Mouse (Mus musculus) liver, adult 2 months (tissue): Measurements from ENCODE around the gene Bphl.

Source experiments
- CTCF ChIP-seq: fragments of 200-500 bp; IDR thresholded peaks from 2 replicates; pipeline ENCODE4 v1.5.1; 2011; ENCODE audit warnings: low read depth, low read length, control low read depth
- POLR2A ChIP-seq: fragments of 200-500 bp; IDR thresholded peaks from 2 replicates; pipeline ENCODE4 v1.6.1; 2011; ENCODE audit warnings: low read length, control low read depth; ENCODE audit not compliant: insufficient read depth; ENCODE audit errors: extremely low read depth

DNA sequence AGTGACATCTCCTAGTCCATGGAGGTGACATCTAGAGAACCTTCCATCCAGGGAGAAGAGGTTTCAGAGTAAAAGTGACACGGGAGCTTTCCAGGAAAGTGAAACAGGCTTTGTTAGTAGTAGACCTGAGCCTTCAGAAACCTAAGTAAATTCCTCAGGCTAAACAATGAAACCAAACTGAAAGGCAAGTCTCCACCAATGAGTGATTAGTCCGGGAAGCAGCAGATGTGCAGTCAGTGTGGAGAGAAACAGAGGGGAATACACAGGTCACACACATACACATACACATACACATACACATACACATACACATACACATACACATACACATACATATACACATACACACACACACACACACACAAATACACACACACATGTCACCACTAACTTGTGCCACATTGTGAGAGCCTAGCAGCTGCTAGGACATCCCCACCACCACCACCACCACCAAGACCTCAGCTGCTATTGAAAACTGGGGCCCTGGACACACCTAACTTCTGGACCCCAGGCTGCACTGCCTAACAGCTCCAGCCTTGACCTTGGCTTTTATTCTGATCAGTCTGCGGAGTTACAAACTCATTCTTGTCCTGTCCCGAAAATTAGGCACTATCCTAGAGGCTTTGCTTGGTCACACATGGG lies 71.8 kb downstream of the Bphl start:
- no peak for TF ChIP-seq POLR2A
- no peak for TF ChIP-seq CTCF
